Mouse (Mus musculus): ENCODE results near the gene Lyg2. TPM values are rescaled to one million over a fixed set of nuclear protein-coding genes. Genes with fewer than 3 reads are reported as not detected.

Lyg2 gene
- polyA plus RNA-seq, 1 experiment from 2014 or later: not detected

GRCm38 (mm10) chr1:37894606-37895005 is 21.7 kb downstream of the Lyg2 start:
- H3K4me3 ChIP-seq (ENCODE audit: low read depth, low read length): no peak overlapping the region
- no peak overlapping the region for H3K27ac ChIP-seq (ENCODE audit: low read depth, low read length)
- no peaks in the 10 kb centered on the region for H3K9me3 ChIP-seq (ENCODE audit: control insufficient read depth, low read length)
- no peak overlapping the region for H3K9ac ChIP-seq (ENCODE audit: low read length)
- no peak overlapping the region for H3K4me2 ChIP-seq (ENCODE audit: low read depth)
- H3K27me3 ChIP-seq (ENCODE audit: control insufficient read depth, insufficient read depth, low read length): no peaks in the 10 kb centered on the region
- H3K36me3 ChIP-seq (ENCODE audit: control insufficient read depth, insufficient read depth, low read length): peaks cover 2% of the 10 kb centered on the region; the same call in 1 of the 2 replicates
- ATAC-seq (ENCODE audit: insufficient read depth, low FRiP score, low TSS enrichment) (no peak), DNase-seq (ENCODE audit: low spot score) (no peak)
- peaks cover 3% of the 10 kb centered on the region for H3K4me1 ChIP-seq (ENCODE audit: control insufficient read depth, insufficient read depth, low read length)

GRCm38 (mm10) chr1:37891400-37891799 is 24.9 kb downstream of the Lyg2 start:
- H3K4me3 ChIP-seq (ENCODE audit: low read depth, low read length): no peak overlapping the region; the same call in 1 of the 2 replicates
- no peak overlapping the region for H3K27ac ChIP-seq (ENCODE audit: low read depth, low read length)
- H3K36me3 ChIP-seq (ENCODE audit: control insufficient read depth, insufficient read depth, low read length): no peaks in the 10 kb centered on the region
- 86% methylated on average over 3 of the region's 3 CpGs for WGBS
- H3K9me3 ChIP-seq (ENCODE audit: control insufficient read depth, low read length): no peaks in the 10 kb centered on the region
- H3K4me1 ChIP-seq (ENCODE audit: control insufficient read depth, insufficient read depth, low read length): peaks cover 3% of the 10 kb centered on the region
- DNase-seq (ENCODE audit: low spot score) (no peak), ATAC-seq (ENCODE audit: insufficient read depth, low FRiP score, low TSS enrichment) (no peak)
- H3K27me3 ChIP-seq (ENCODE audit: control insufficient read depth, insufficient read depth, low read length): no peaks in the 10 kb centered on the region
- H3K9ac ChIP-seq (ENCODE audit: low read length): no peak overlapping the region
- H3K4me2 ChIP-seq (ENCODE audit: low read depth): no peak overlapping the region; the same call in 1 of the 2 replicates

GRCm38 (mm10) chr1:37890025-37890652 is 26.2 kb downstream of the Lyg2 start, which contains the start of the genes Mitd1 and Mrpl30:
Gene Mitd1 (minus strand): TSS chr1:37890411.
Gene Mrpl30 (plus strand): TSS chr1:37890477.
- Histone ChIP-seq H3K4me1 (ENCODE audit: control insufficient read depth, insufficient read depth, low read length) (peaks cover 3% of the 10 kb centered on the region), H3K27me3 (ENCODE audit: control insufficient read depth, insufficient read depth, low read length) (no peaks in the 10 kb centered on the region), H3K9me3 (ENCODE audit: control insufficient read depth, low read length) (no peaks in the 10 kb centered on the region), H3K36me3 (ENCODE audit: control insufficient read depth, insufficient read depth, low read length) (no peaks in the 10 kb centered on the region), H3K27ac (ENCODE audit: low read depth, low read length) (no peak within 1 kb of the TSS), H3K4me3 (ENCODE audit: low read depth, low read length) (peak within 1 kb of the TSS; percentile 52), H3K9ac (ENCODE audit: low read length) (peak within 1 kb of the TSS; percentile 41), H3K4me2 (ENCODE audit: low read depth) (peak within 1 kb of the TSS; percentile 71)
- WGBS: under 1% methylated on average over 41 of the region's 41 CpGs
- ATAC-seq (ENCODE audit: insufficient read depth, low FRiP score, low TSS enrichment) (peak; percentile 84), DNase-seq (ENCODE audit: low spot score) (peak; percentile 92)

GRCm38 (mm10) chr1:37889206-37889605 is 27.1 kb downstream of the Lyg2 start:
- peak overlapping the region; percentile 52 for H3K4me3 ChIP-seq (ENCODE audit: low read depth, low read length)
- H3K27me3 ChIP-seq (ENCODE audit: control insufficient read depth, insufficient read depth, low read length): no peaks in the 10 kb centered on the region
- DNase-seq (ENCODE audit: low spot score) (no peak), ATAC-seq (ENCODE audit: insufficient read depth, low FRiP score, low TSS enrichment) (no peak)
- 79% methylated on average over 7 of the region's 7 CpGs for WGBS
- no peaks in the 10 kb centered on the region for H3K36me3 ChIP-seq (ENCODE audit: control insufficient read depth, insufficient read depth, low read length)
- H3K4me2 ChIP-seq (ENCODE audit: low read depth): peak overlapping the region; percentile 61
- H3K9me3 ChIP-seq (ENCODE audit: control insufficient read depth, low read length): no peaks in the 10 kb centered on the region
- no peak overlapping the region for H3K27ac ChIP-seq (ENCODE audit: low read depth, low read length)
- H3K9ac ChIP-seq (ENCODE audit: low read length): no peak overlapping the region
- peaks cover 3% of the 10 kb centered on the region for H3K4me1 ChIP-seq (ENCODE audit: control insufficient read depth, insufficient read depth, low read length)

GRCm38 (mm10) chr1:37884451-37884850 is 31.8 kb downstream of the Lyg2 start:
- Histone ChIP-seq H3K4me1 (ENCODE audit: control insufficient read depth, insufficient read depth, low read length) (no peaks in the 10 kb centered on the region), H3K36me3 (ENCODE audit: control insufficient read depth, insufficient read depth, low read length) (peaks cover 3% of the 10 kb centered on the region; the same call in 1 of the 2 replicates), H3K27me3 (ENCODE audit: control insufficient read depth, insufficient read depth, low read length) (no peaks in the 10 kb centered on the region), H3K4me2 (ENCODE audit: low read depth) (no peak overlapping the region), H3K4me3 (ENCODE audit: low read depth, low read length) (no peak overlapping the region), H3K9me3 (ENCODE audit: control insufficient read depth, low read length) (no peaks in the 10 kb centered on the region), H3K9ac (ENCODE audit: low read length) (no peak overlapping the region), H3K27ac (ENCODE audit: low read depth, low read length) (no peak overlapping the region)
- DNase-seq (ENCODE audit: low spot score) (no peak), ATAC-seq (ENCODE audit: insufficient read depth, low FRiP score, low TSS enrichment) (no peak)
- 79% methylated on average over 4 of the region's 4 CpGs for WGBS

- ATAC-seq (ENCODE audit: insufficient read depth, low FRiP score, low TSS enrichment): no peak
- no peaks in the 10 kb centered on the region for H3K27me3 ChIP-seq (ENCODE audit: control insufficient read depth, insufficient read depth, low read length)
These were observed 32.9 kb downstream of the Lyg2 start for GRCm38 (mm10) chr1:37883411-37883810.

GRCm38 (mm10) chr1:37877736-37878460 is 38.4 kb downstream of the Lyg2 start:
- Histone ChIP-seq H3K4me3 (ENCODE audit: low read depth, low read length) (no peak overlapping the region), H3K27me3 (ENCODE audit: control insufficient read depth, insufficient read depth, low read length) (no peaks in the 10 kb centered on the region), H3K9me3 (ENCODE audit: control insufficient read depth, low read length) (no peaks in the 10 kb centered on the region), H3K27ac (ENCODE audit: low read depth, low read length) (no peak overlapping the region), H3K36me3 (ENCODE audit: control insufficient read depth, insufficient read depth, low read length) (peaks cover 2% of the 10 kb centered on the region), H3K4me2 (ENCODE audit: low read depth) (no peak overlapping the region), H3K4me1 (ENCODE audit: control insufficient read depth, insufficient read depth, low read length) (no peaks in the 10 kb centered on the region), H3K9ac (ENCODE audit: low read length) (no peak overlapping the region)
- 93% methylated on average over 13 of the region's 13 CpGs for WGBS
- no peak for DNase-seq (ENCODE audit: low spot score)
- no peak for ATAC-seq (ENCODE audit: insufficient read depth, low FRiP score, low TSS enrichment)

More at GRCm38 (mm10) chr1:37883411-37883810, 32.9 kb downstream of the Lyg2 start:
- Histone ChIP-seq H3K27ac (ENCODE audit: low read depth, low read length) (no peak overlapping the region), H3K9ac (ENCODE audit: low read length) (no peak overlapping the region), H3K4me2 (ENCODE audit: low read depth) (no peak overlapping the region), H3K36me3 (ENCODE audit: control insufficient read depth, insufficient read depth, low read length) (peaks cover 3% of the 10 kb centered on the region; the same call in 1 of the 2 replicates), H3K4me3 (ENCODE audit: low read depth, low read length) (no peak overlapping the region), H3K9me3 (ENCODE audit: control insufficient read depth, low read length) (no peaks in the 10 kb centered on the region), H3K4me1 (ENCODE audit: control insufficient read depth, insufficient read depth, low read length) (no peaks in the 10 kb centered on the region)
- no peak for DNase-seq (ENCODE audit: low spot score)
- WGBS: 93% methylated on average over 4 of the region's 4 CpGs

GRCm38 (mm10) chr1:37873157-37873556 is 43.1 kb downstream of the Lyg2 start:
- Histone ChIP-seq H3K9me3 (ENCODE audit: control insufficient read depth, low read length) (no peaks in the 10 kb centered on the region), H3K36me3 (ENCODE audit: control insufficient read depth, insufficient read depth, low read length) (peaks cover 2% of the 10 kb centered on the region), H3K9ac (ENCODE audit: low read length) (no peak overlapping the region), H3K4me2 (ENCODE audit: low read depth) (no peak overlapping the region), H3K4me3 (ENCODE audit: low read depth, low read length) (no peak overlapping the region), H3K27me3 (ENCODE audit: control insufficient read depth, insufficient read depth, low read length) (no peaks in the 10 kb centered on the region), H3K27ac (ENCODE audit: low read depth, low read length) (no peak overlapping the region), H3K4me1 (ENCODE audit: control insufficient read depth, insufficient read depth, low read length) (no peaks in the 10 kb centered on the region)
- no peak for DNase-seq (ENCODE audit: low spot score)
- WGBS: 91% methylated on average over 4 of the region's 4 CpGs
- no peak for ATAC-seq (ENCODE audit: insufficient read depth, low FRiP score, low TSS enrichment)

Measured in neural tube, embryonic 11.5 days (tissue).